ENCODE assay signal across 8 mouse cellular contexts in genomic region chr11:8496686-8497085, GRCm38 (mm10).
A peak's percentile ranks its signal among the peaks of the same experiment; 100 is the strongest.
DNase-seq lines count a peak whose midpoint lies in the region; ATAC-seq lines count a peak whose summit lies in the region.

No protein-coding gene starts in this region.

- no peaks in the 10 kb centered on the region for H3K27me3 ChIP-seq in forebrain, embryonic 12.5 days
- no peaks in the 10 kb centered on the region for H3K27me3 ChIP-seq in forebrain, embryonic 11.5 days (ENCODE audit: control insufficient read depth, insufficient read depth, low read length)
- H3K27me3 ChIP-seq in limb, embryonic 15.5 days: no peaks in the 10 kb centered on the region

- H3K4me1 ChIP-seq in forebrain, embryonic 12.5 days: no peaks in the 10 kb centered on the region
- H3K4me1 ChIP-seq in forebrain, embryonic 11.5 days (replicated peaks; ENCODE audit: control insufficient read depth, insufficient read depth, low read length): no peaks in the 10 kb centered on the region
- peaks cover 23% of the 10 kb centered on the region for H3K4me1 ChIP-seq in limb, embryonic 15.5 days

- intact Hi-C loops in heart, postnatal 10 days (cut with DNase I): no loop called here

- 72% methylated on average over 5 of the region's 5 CpGs for WGBS in forebrain, embryonic 12.5 days
- WGBS in forebrain, embryonic 11.5 days: 84% methylated on average over 5 of the region's 5 CpGs
- WGBS in limb, embryonic 15.5 days: 28% methylated on average over 5 of the region's 5 CpGs

- H3K9me3 ChIP-seq in forebrain, embryonic 12.5 days: no peaks in the 10 kb centered on the region
- H3K9me3 ChIP-seq in forebrain, embryonic 11.5 days (ENCODE audit: control insufficient read depth, low read length): no peaks in the 10 kb centered on the region
- H3K9me3 ChIP-seq in limb, embryonic 15.5 days: no peaks in the 10 kb centered on the region

- 0 out of 2 replicates have a peak overlapping the region, but pooled peaks have one; percentile 38 for H3K27ac ChIP-seq in forebrain, embryonic 12.5 days
- no peak overlapping the region for H3K27ac ChIP-seq in forebrain, embryonic 11.5 days (ENCODE audit: low read depth, low read length)
- peak overlapping the region; percentile 79 for H3K27ac ChIP-seq in limb, embryonic 15.5 days

- no peak overlapping the region for H3K9ac ChIP-seq in forebrain, embryonic 12.5 days
- no peak overlapping the region for H3K9ac ChIP-seq in forebrain, embryonic 11.5 days (ENCODE audit: low read length)
- peak overlapping the region; percentile 1; the same call in 1 of the 2 replicates for H3K9ac ChIP-seq in limb, embryonic 15.5 days

- no peak overlapping the region for H3K4me2 ChIP-seq in forebrain, embryonic 12.5 days
- no peak overlapping the region for H3K4me2 ChIP-seq in forebrain, embryonic 11.5 days (ENCODE audit: low read depth, low read length, severe bottlenecking)
- 0 out of 2 replicates have a peak overlapping the region, but pooled peaks have one; percentile 14 for H3K4me2 ChIP-seq in limb, embryonic 15.5 days

- no peak for ATAC-seq in forebrain, embryonic 12.5 days (ENCODE audit: low FRiP score)
- no peak for ATAC-seq in forebrain, embryonic 11.5 days (replicated peaks; ENCODE audit: low FRiP score)
- ATAC-seq in limb, embryonic 15.5 days (ENCODE audit: insufficient number of reproducible peaks, low FRiP score, low TSS enrichment, low read depth): peak; percentile 69; the same call in 1 of the 2 replicates

- H3K4me3 ChIP-seq in forebrain, embryonic 12.5 days (replicated peaks): no peak overlapping the region
- H3K4me3 ChIP-seq in forebrain, embryonic 11.5 days (ENCODE audit: low read depth, low read length): no peak overlapping the region
- no peak overlapping the region for H3K4me3 ChIP-seq in limb, embryonic 15.5 days

- peaks cover 11% of the 10 kb centered on the region; the same call in 1 of the 2 replicates for H3K36me3 ChIP-seq in forebrain, embryonic 12.5 days (replicated peaks)
- H3K36me3 ChIP-seq in forebrain, embryonic 11.5 days (ENCODE audit: control insufficient read depth, insufficient read depth, low read length): no peaks in the 10 kb centered on the region; the same call in 1 of the 2 replicates
- peaks cover 40% of the 10 kb centered on the region for H3K36me3 ChIP-seq in limb, embryonic 15.5 days

- no peak for DNase-seq in forebrain, embryonic 11.5 days (ENCODE audit: low spot score)
- DNase-seq in urinary bladder, postnatal 14 days (ENCODE audit: low spot score): peak; percentile 76
- DNase-seq in urinary bladder, adult 18-20 months (ENCODE audit: low spot score in 2 of 2): no peak
- DNase-seq in heart, postnatal 10 days: peak; percentile 72
- no peak for DNase-seq in spleen, adult 12 weeks (ENCODE audit: low spot score)
- DNase-seq in cerebellum, adult 11 months: no peak

Comparison
In these comparisons a context has a peak if more than half of its experiments do, and no peak if none do; other contexts are left out.
1. DNase-seq: peak in urinary bladder, postnatal 14 days (single experiment) and heart, postnatal 10 days (2 of 2); none in forebrain, embryonic 11.5 days (single experiment), urinary bladder, adult 18-20 months (0 of 2), spleen, adult 12 weeks (single experiment) and cerebellum, adult 11 months (single experiment).